Mouse (Mus musculus) cerebellum, adult 2 months (tissue): ENCODE data around the gene Pear1.

Source experiments
- CTCF ChIP-seq: fragments of 200-500 bp; IDR thresholded peaks from 2 replicates; pipeline ENCODE4 v1.5.1; 2011; ENCODE audit warnings: low read depth, mild to moderate bottlenecking, control low read depth, low read length, moderate library complexity, borderline replicate concordance; ENCODE audit not compliant: insufficient read depth
- POLR2A ChIP-seq: fragments of 200-500 bp; IDR thresholded peaks from 2 replicates; pipeline ENCODE4 v1.6.1; 2011; ENCODE audit warnings: low read length, control low read depth, borderline replicate concordance; ENCODE audit not compliant: insufficient read depth

DNA sequence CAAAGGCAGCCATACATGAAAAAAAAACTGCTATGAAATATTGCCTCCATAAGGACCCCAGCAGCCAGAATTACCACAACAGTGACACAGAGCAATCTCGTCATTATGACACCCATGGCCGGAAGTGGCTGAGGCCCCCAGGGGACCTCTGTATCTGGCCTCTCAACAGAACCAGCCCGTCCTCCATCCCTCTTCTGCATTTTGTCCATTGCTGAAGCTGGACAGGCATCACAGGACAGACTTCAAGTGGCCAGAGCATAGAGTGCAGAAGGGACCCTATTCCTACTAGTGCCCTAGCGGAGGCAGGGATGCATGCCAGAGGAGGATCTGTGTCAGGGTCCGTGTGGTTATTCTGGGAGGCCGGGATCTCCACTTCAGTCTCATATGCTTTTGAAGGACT is 7.9 kb downstream of the Pear1 start:
- TF ChIP-seq POLR2A (no peak), CTCF (no peak)
